Mouse (Mus musculus): ENCODE measurements around the gene Zfp574. TPM values are rescaled to one million over a fixed set of nuclear protein-coding genes. Genes with fewer than 3 reads are reported as not detected.
A peak's percentile ranks its signal among the peaks of the same experiment; 100 is the strongest.
"Not testable (repeated sequence)": the region's sequence is repeated elsewhere in the genome, so short reads cannot be mapped to it uniquely, and the experiment has no call there.

Zfp574 gene
- total and polyA plus RNA-seq, 2 experiments from 2014 or later = 30.9 to 38.0 TPM

DNA sequence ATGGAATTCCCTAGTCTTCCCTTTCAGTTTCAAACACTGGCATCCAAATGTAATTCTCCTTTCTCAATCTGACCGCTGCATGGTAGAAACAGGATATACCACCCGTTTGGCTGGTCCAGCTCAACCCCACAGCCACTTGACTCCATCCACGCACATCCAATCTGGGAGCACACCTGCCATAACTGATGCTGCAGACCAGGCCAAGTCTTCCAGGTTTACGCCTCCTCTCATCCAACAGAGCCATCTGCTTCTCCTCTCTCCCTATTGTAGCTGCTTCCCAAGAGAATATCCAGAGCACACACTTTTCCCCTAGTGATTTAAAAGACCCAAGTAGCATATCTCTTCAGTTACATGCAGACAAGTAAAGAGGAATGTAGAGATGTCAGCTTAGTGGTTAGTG is 37.6 kb upstream of the Zfp574 start:
- Histone ChIP-seq H3K9me3 (ENCODE audit: low read length) (no peaks in the 10 kb centered on the region), H3K27ac (ENCODE audit: low read depth, low read length) (no peak overlapping the region), H3K4me1 (ENCODE audit: insufficient read depth, low read length) (no peaks in the 10 kb centered on the region), H3K36me3 (ENCODE audit: insufficient read depth, low read length) (peaks cover 34% of the 10 kb centered on the region), H3K4me2 (ENCODE audit: low read depth, low read length, poor library complexity, severe bottlenecking) (no peak overlapping the region), H3K4me3 (ENCODE audit: low read depth, low read length) (no peak overlapping the region), H3K9ac (replicated peaks; ENCODE audit: low read length, poor library complexity, severe bottlenecking) (no peak overlapping the region), H3K27me3 (ENCODE audit: insufficient read depth, low read length) (no peaks in the 10 kb centered on the region)
- no peak for TF ChIP-seq CTCF (IDR thresholded peaks at IDR 0.05)
- DNase-seq (ENCODE audit: low spot score) (no peak), ATAC-seq (ENCODE audit: low FRiP score) (no peak)
- 89% methylated on average over 4 of the region's 4 CpGs for WGBS

DNA sequence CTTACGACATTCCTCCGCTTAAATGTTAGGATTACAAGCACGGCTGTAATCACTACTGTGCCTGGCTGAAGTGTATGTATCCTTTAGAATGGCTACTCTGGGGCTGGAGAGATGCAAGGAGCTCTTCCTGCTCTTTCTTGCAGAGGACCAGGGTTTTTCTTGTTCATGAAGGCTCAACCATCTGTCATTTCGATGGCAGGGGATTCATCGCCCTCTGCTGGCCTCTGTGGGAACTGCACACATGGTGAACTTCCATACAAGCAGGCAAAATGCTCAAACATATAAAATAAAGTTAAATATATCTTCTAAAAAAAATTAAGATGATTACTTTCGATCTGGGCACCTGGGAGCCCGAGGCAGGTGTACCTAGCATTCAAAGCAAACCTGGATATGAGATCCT is 36.5 kb upstream of the Zfp574 start:
- Histone ChIP-seq H3K4me1 (ENCODE audit: insufficient read depth, low read length) (no peaks in the 10 kb centered on the region), H3K9ac (replicated peaks; ENCODE audit: low read length, poor library complexity, severe bottlenecking) (no peak overlapping the region), H3K27me3 (ENCODE audit: insufficient read depth, low read length) (no peaks in the 10 kb centered on the region), H3K4me3 (ENCODE audit: low read depth, low read length) (no peak overlapping the region), H3K4me2 (ENCODE audit: low read depth, low read length, poor library complexity, severe bottlenecking) (no peak overlapping the region), H3K9me3 (ENCODE audit: low read length) (no peaks in the 10 kb centered on the region), H3K27ac (ENCODE audit: low read depth, low read length) (0 out of 2 replicates have a peak overlapping the region, but pooled peaks have one; percentile 27), H3K36me3 (ENCODE audit: insufficient read depth, low read length) (peaks cover 41% of the 10 kb centered on the region)
- peak; percentile 96 for TF ChIP-seq CTCF (IDR thresholded peaks at IDR 0.05)
- 53% methylated on average over 7 of the region's 7 CpGs for WGBS
- no peak for ATAC-seq (ENCODE audit: low FRiP score)
- DNase-seq (ENCODE audit: low spot score) = peak; percentile 78

GRCm38 (mm10) chr7:25041921-25042320 is 30.4 kb upstream of the Zfp574 start:
- no peak for TF ChIP-seq CTCF (IDR thresholded peaks at IDR 0.05)
- ATAC-seq (ENCODE audit: low FRiP score) = no peak
- H3K4me2 ChIP-seq (ENCODE audit: low read depth, low read length, poor library complexity, severe bottlenecking) = no peak overlapping the region
- no peak for DNase-seq (ENCODE audit: low spot score)
- H3K27ac ChIP-seq (ENCODE audit: low read depth, low read length) = no peak overlapping the region
- no peak overlapping the region for H3K4me3 ChIP-seq (ENCODE audit: low read depth, low read length)
- no peaks in the 10 kb centered on the region for H3K27me3 ChIP-seq (ENCODE audit: insufficient read depth, low read length)
- no peaks in the 10 kb centered on the region for H3K4me1 ChIP-seq (ENCODE audit: insufficient read depth, low read length)
- H3K9me3 ChIP-seq (ENCODE audit: low read length) = no peaks in the 10 kb centered on the region
- no peak overlapping the region for H3K9ac ChIP-seq (replicated peaks; ENCODE audit: low read length, poor library complexity, severe bottlenecking)
- WGBS = 93% methylated on average over 12 of the region's 12 CpGs
- peaks cover 72% of the 10 kb centered on the region for H3K36me3 ChIP-seq (ENCODE audit: insufficient read depth, low read length)

- not testable (repeated sequence) for H3K4me2 ChIP-seq (ENCODE audit: low read depth, low read length, poor library complexity, severe bottlenecking); H3K4me1 ChIP-seq (ENCODE audit: insufficient read depth, low read length); DNase-seq (ENCODE audit: low spot score); H3K27me3 ChIP-seq (ENCODE audit: insufficient read depth, low read length); H3K9me3 ChIP-seq (ENCODE audit: low read length); H3K9ac ChIP-seq (replicated peaks; ENCODE audit: low read length, poor library complexity, severe bottlenecking); ATAC-seq (ENCODE audit: low FRiP score); H3K4me3 ChIP-seq (ENCODE audit: low read depth, low read length); H3K27ac ChIP-seq (ENCODE audit: low read depth, low read length)
- peaks cover 76% of the 10 kb centered on the region for H3K36me3 ChIP-seq (ENCODE audit: insufficient read depth, low read length)
- over 99% methylated on average over 7 of the region's 7 CpGs for WGBS
These were observed 27.8 kb upstream of the Zfp574 start for GRCm38 (mm10) chr7:25044599-25044998.

- DNase-seq (ENCODE audit: low spot score) (no peak), ATAC-seq (ENCODE audit: low FRiP score) (no peak)
- Histone ChIP-seq H3K9me3 (ENCODE audit: low read length) (no peaks in the 10 kb centered on the region), H3K36me3 (ENCODE audit: insufficient read depth, low read length) (peaks cover 62% of the 10 kb centered on the region), H3K27me3 (ENCODE audit: insufficient read depth, low read length) (no peaks in the 10 kb centered on the region), H3K4me3 (ENCODE audit: low read depth, low read length) (no peak overlapping the region), H3K4me2 (ENCODE audit: low read depth, low read length, poor library complexity, severe bottlenecking) (no peak overlapping the region), H3K4me1 (ENCODE audit: insufficient read depth, low read length) (no peaks in the 10 kb centered on the region), H3K9ac (replicated peaks; ENCODE audit: low read length, poor library complexity, severe bottlenecking) (no peak overlapping the region), H3K27ac (ENCODE audit: low read depth, low read length) (no peak overlapping the region)
- no peak for TF ChIP-seq CTCF (IDR thresholded peaks at IDR 0.05)
- 85% methylated on average over 8 of the region's 8 CpGs for WGBS
These were observed 25.0 kb upstream of the Zfp574 start for GRCm38 (mm10) chr7:25047363-25047762.

DNA sequence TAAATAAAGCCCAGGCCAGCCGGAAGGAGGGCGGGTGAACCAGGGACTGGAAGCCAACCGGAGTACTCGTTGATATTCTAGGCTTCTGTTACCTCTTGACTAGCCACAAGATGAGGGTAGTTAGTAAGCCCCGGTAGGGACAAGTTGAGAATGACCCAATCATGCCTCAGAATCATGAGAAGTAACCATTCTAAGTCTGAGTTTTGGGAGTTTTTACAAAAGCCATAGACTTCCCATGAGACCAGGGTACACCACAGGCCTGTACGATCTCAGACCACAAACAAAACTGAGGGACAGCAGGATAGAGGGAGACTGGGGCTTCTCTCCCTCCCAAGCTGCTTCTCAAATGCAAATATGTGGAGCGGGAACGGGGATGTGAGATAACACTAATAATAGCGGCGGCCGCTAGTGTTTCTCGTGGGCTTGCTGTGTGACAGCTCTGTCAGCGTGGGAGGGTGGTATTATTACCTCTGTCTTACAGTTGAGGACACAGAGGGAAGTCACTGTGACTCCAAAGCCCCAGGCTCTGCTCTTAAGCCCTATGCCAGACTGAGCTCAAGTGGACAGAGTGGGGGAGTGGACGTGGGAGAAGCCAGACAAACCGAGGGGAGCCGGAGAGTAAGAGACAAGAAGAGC is 23.0 kb upstream of the Zfp574 start:
- DNase-seq (ENCODE audit: low spot score) (no peak), ATAC-seq (ENCODE audit: low FRiP score) (no peak)
- Histone ChIP-seq H3K4me1 (ENCODE audit: insufficient read depth, low read length) (no peaks in the 10 kb centered on the region), H3K27me3 (ENCODE audit: insufficient read depth, low read length) (no peaks in the 10 kb centered on the region), H3K9ac (replicated peaks; ENCODE audit: low read length, poor library complexity, severe bottlenecking) (no peak overlapping the region), H3K27ac (ENCODE audit: low read depth, low read length) (0 out of 2 replicates have a peak overlapping the region, but pooled peaks have one; percentile 12), H3K36me3 (ENCODE audit: insufficient read depth, low read length) (peaks cover 53% of the 10 kb centered on the region), H3K4me3 (ENCODE audit: low read depth, low read length) (no peak overlapping the region), H3K9me3 (ENCODE audit: low read length) (no peaks in the 10 kb centered on the region), H3K4me2 (ENCODE audit: low read depth, low read length, poor library complexity, severe bottlenecking) (no peak overlapping the region)
- WGBS = 81% methylated on average over 16 of the region's 16 CpGs
- TF ChIP-seq CTCF (IDR thresholded peaks at IDR 0.05) = no peak

Measured in midbrain, postnatal 0 days (tissue).